Mouse (Mus musculus) cerebral cortex, adult 2 months (tissue): ENCODE measurements around the gene Ror1.

Source experiments
- WGBS: fragments of 180-500 bp; shearing (Covaris S2); methylation state at CpG from one replicate; pipeline ENCODE4 v1.1.7; 2018; 5-methylcytosine and 5-hydroxymethylcytosine counted together

Ror1 gene

DNA sequence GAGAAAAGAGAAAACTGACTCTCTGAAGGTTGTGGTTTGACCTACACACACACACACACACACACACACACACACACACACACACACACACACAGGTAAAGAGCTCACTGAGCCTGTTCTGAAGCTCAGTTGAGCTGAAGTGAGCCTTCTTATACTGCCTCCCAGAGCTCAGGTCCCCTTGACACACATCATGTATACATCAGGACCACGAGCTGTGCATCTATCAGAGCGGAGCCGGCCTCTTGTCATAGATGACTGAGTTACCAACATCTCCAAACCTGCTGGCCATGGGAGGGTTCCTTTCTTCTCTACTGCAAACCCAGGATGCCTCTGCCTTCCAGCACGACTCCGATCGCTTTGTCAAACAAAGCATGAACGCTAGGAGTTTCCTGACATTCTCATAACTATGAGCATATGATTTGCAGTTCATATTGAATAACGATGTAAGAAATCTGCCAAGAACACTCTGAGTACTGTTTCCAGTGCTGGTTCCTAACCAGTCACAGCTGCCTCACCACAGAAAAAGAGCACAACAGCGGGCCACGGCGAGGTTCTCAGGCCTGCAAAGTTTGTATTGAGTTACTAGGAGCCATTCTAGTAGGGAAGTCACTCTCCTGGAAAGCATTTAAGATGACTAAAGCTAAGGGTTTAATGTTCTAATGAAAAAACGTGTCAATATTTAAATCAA, 297.9 kb downstream of the Ror1 start:
- 65% methylated on average over 12 of the region's 12 CpGs for WGBS

DNA sequence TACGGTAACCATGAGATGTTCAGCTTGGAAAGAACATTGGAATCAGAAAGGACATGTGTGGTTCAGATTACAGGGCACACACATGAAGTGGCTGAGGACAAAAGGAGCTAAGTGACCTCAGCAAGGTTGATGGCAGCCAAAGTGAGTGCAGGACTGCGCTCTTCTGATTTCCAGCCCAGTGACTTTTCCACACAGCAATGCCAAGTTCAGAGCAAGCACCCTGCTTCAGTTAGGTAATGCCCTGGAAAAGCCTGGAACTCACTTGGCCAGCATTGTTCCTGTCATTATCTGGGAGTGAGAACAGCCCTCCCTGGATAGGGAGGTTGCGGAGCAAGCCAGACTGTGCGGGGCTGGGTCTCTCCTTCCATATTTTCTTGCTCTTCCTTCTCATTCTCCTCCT, 299.8 kb downstream of the Ror1 start:
- WGBS, result 98% methylated on average over 4 of the region's 4 CpGs

DNA sequence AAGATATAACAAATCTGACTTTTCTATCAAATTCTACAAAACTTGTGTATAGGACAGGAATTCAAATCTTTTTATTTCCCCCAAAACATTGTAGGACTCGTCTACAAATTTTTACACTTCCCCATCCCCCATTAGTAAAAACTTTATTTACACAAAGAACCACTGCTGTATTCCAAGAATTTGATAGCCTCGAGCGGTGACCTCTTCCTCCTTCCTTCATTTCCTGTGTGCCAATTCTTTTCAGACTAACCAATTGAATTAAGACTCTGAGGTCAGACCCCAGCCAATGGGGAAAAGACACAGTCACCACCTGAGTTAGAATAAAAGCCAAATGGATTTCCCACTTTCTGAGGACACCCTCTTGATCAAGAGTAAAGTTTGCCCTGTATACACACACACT, 302.5 kb downstream of the Ror1 start:
- 70% methylated on average over 3 of the region's 3 CpGs for WGBS

- 60% methylated on average over 3 of the region's 3 CpGs for WGBS
Measured at GRCm38 (mm10) chr4:100401078-100401477, 305.5 kb downstream of the Ror1 start.

GRCm38 (mm10) chr4:100401581-100402470, 306.2 kb downstream of the Ror1 start:
- WGBS, result 82% methylated on average over 14 of the region's 14 CpGs

DNA sequence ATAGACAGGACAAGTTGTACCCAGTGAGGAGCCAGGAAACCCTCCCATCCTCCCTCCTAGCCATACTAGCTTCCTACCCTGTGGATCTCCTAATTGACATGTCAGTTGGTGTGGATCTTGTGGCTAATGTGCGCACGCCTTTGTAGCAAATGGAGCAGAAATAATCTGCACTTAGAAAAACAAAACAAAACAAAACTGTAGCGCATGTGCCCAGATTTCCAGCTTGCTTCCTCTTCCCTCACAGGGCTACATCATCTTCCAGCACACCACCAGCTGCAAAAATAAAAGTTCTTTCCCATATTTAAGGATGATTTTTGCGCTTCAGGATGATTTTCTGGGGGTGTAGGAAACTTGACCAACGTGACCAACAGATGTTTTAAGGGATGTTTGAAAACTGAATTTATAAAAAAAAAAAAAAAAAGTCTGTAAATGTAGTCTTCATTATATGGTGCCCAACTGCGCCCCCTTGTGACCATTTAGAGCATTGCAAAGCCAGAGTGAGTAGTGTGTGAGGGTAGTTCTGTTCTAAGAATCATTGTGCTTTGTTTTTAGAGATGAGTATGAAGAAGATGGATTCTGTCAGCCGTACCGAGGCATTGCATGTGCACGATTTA, 311.8 kb downstream of the Ror1 start:
- 17% methylated on average over 9 of the region's 9 CpGs for WGBS

GRCm38 (mm10) chr4:100409521-100409920, 313.9 kb downstream of the Ror1 start:
- 92% methylated on average over 8 of the region's 8 CpGs for whole genome bisulfite sequencing

GRCm38 (mm10) chr4:100411841-100412539, 316.4 kb downstream of the Ror1 start:
- WGBS, result 52% methylated on average over 13 of the region's 13 CpGs

- WGBS, result 43% methylated on average over 3 of the region's 3 CpGs
Measured at GRCm38 (mm10) chr4:100422756-100423155, 327.2 kb downstream of the Ror1 start.

GRCm38 (mm10) chr4:100426101-100426500, 330.5 kb downstream of the Ror1 start:
- 94% methylated on average over 1 of the region's 1 CpGs for WGBS

DNA sequence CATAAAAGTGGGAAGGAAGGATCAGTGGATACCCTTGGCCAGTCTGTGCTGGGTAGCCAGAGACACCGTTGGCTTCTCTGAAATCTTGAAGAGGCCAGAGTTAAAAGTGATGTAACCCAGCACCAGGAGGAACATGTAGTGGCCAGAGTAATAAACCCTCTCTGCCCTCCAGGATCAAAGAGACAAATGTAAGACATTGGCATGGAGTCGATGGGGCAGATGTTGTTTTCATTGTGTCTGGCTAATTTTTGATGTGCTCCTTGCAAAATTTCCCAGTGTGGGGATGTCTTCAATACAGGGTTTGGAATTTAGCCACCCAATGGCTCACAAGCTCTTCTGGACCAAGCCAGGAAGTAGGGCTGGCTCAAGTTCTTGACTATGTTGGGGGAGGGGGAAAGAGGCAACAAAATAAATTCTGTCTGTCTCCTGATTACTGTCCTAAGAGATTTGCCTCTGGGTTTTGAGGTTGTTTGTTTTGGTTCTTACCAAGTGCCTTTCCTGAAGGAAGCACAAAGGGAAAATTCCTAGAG, 333.8 kb downstream of the Ror1 start:
- 82% methylated on average over 2 of the region's 2 CpGs for WGBS

- 79% methylated on average over 8 of the region's 8 CpGs for WGBS
Measured at GRCm38 (mm10) chr4:100435281-100436168, 339.9 kb downstream of the Ror1 start.

DNA sequence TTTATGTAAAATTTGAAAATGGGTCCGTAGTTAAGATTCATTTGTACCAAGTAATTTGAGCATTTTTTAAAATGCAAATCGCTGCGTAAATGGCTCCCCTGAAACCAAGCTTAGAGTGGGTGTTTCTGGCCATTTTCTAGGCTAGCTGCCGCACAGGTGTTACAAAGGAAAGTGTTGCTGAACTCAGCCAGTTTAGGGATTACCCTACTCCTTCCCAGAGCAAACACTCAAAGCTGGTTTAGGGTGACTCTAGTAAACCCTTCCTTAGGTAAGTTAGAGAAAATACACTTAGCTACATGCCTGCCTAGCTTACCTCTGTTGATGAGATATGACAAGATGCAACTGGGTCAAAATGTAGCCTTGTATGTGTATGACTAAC, 340.6 kb downstream of the Ror1 start:
- 68% methylated on average over 4 of the region's 4 CpGs for WGBS

GRCm38 (mm10) chr4:100446897-100447296, 351.3 kb downstream of the Ror1 start:
- WGBS, result 74% methylated on average over 3 of the region's 3 CpGs

GRCm38 (mm10) chr4:100462493-100463120, 367.0 kb downstream of the Ror1 start:
- 52% methylated on average over 9 of the region's 9 CpGs for WGBS

DNA sequence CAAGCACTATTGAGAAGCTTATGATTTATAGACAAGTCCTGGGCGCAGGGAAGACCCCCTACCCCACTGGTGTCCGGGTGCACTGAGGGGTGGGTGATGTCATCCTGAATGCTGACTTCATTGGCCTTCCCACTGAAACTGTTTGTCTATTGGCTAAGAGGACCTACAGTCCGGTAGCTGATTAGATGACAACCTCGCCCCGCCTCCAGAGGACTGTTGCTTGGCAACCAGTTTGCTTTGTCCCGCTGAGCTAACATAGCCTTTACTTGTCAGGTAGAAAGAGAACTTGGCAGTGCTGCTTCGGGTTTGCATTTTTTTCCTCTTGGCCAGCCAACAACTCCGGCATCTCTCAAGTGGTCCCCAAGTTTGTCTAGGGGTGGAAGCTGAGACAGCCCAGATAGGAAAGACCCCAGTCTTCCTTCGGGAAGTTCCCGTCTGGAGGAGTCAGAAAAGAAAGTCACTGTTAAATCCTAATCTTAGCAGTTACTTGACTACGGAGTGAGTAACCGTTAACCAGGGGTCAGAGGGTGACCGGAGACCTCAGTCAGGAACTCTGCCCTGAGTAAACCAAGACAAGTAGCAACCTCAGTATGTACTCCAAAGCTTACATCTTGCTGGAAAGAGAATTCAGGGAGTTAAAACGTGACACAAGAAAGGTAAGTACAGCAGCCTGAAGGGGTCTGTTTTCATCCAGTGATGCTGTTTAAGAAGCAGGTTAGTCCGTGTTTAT, 383.2 kb downstream of the Ror1 start, which contains the start of gene Ube2u:
Ube2u (plus strand) TSS at position 258 of the 730 bp plus-strand sequence.
- 28% methylated on average over 15 of the region's 15 CpGs for WGBS

- WGBS, result 91% methylated on average over 3 of the region's 3 CpGs
Measured at GRCm38 (mm10) chr4:100488447-100488846, 392.9 kb downstream of the Ror1 start.
